Mouse (Mus musculus) ES-E14 (cell line): ENCODE measurements at regions not wholly inside any gene's neighbourhood (a gene's known extent, or its start where the extent isn't known, plus 50 kb on each side); places are given as distances from the start of the nearest gene placed in this dataset.

Experiments used
- CHD2 ChIP-seq: IDR thresholded peaks from 2 replicates; pipeline ENCODE4 v1.6.1; 2014; ENCODE audit warnings: mild to moderate bottlenecking, low read depth, low read length, inconsistent platforms
- MAFK ChIP-seq: IDR thresholded peaks from 2 replicates; pipeline ENCODE4 v1.6.1; 2014; ENCODE audit warnings: mild to moderate bottlenecking, low read depth, low read length, inconsistent platforms; ENCODE audit not compliant: insufficient read depth
- ZC3H11A ChIP-seq: IDR thresholded peaks from 2 replicates; pipeline ENCODE4 v1.6.1; 2012; ENCODE audit warnings: low read depth, mild to moderate bottlenecking, inconsistent platforms, low read length, borderline replicate concordance
- ZNF384 ChIP-seq: IDR thresholded peaks from 2 replicates; pipeline ENCODE4 v1.6.1; 2012; ENCODE audit warnings: low read depth, low read length, inconsistent platforms

- TF ChIP-seq CHD2 (no peak), MAFK (no peak), ZNF384 (no peak), ZC3H11A (no peak)
Observed at GRCm38 (mm10) chr5:80704732-80705131, 315.2 kb upstream of the Adgrl3 start.
